Mouse (Mus musculus): Measurements from ENCODE around the gene Arhgap24.
A peak's percentile ranks its signal among the peaks of the same experiment; 100 is the strongest.

The Arhgap24 gene

GRCm38 (mm10) chr5:102751661-102752307 is 270.6 kb downstream of the Arhgap24 start:
- DNase-seq: peak; percentile 64

GRCm38 (mm10) chr5:102752308-102752663 is 271.1 kb downstream of the Arhgap24 start:
- DNase-seq: no peak

DNA sequence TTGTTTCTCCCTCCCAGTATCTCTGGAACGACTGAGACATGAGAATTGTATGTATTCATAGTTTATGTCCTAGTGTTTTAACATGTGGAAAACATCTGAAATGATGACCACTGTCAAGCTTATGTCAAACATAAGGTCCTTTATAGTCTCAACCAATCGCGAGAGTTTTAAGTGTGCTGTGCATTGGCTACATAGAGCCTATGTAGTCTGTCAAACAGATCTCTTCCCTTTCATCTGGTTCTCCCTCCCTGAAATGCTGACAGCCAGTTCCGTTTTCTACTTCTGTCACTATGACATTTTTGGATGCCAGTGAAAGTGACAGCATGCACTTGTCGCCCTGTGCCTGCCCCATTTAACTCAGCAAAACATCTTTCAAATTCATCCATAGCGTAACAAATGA is 275.8 kb downstream of the Arhgap24 start:
- no peak for DNase-seq

DNA sequence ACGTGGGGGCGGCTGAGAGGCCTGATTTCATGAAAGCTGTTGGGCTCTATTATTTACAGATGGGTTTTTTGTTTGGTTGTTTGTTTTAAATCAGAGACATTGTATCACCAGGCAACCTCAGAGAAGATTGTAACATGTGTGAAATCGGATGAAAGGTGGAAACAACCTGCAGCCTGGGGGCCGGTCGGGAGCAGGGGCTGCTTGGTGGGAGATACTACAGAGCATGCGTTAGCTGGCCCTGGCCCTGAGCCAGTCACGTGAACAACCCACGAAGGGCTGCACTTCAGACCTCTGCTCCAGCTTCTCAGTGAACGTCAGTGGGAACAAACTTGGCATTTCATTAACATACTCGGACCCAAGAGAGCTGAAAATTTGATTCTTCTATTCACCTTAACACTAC is 284.5 kb downstream of the Arhgap24 start:
- DNase-seq: peak; percentile 67

- peak; percentile 88 for DNase-seq
These were observed 285.3 kb downstream of the Arhgap24 start for GRCm38 (mm10) chr5:102766311-102767057.

DNA sequence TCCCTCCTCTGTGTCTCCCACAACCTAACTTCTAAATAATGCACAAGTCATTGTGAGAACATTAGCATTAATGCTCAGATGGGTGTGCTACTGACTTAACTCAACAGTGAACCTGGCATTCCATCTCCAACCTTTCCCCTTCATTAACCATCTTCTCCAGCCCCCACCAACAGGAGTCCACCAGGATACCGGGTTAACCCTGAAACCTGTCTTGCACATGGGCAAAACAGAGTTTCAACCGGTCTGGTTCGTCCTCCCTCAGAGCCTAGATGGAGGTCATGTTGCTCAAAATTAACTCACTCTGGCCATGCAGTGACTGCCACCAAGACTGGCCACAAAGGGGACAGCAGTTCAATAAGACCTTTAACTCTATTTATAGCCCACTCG is 285.9 kb downstream of the Arhgap24 start:
- peak; percentile 58 for DNase-seq

DNA sequence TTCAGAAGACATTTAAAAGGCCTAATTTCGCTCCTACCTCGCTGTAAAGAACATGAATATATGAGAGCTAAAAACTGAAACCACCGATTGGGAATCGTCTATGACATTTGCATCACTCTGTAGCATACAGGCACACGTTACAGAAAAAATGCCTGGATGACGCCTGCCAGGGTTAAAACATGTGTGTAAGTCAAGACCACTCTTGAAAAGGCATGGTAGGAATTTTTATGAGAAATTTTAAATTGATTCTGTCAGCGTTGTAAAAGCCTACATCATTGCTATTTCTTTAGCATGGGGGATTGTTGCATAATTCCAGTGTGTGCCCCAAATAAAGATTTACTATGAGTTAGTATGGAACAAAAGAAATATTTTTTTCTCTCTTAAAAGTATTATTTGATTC is 286.6 kb downstream of the Arhgap24 start:
- DNase-seq: no peak

GRCm38 (mm10) chr5:102768385-102769080 is 287.3 kb downstream of the Arhgap24 start:
- peak; percentile 79 for DNase-seq

DNA sequence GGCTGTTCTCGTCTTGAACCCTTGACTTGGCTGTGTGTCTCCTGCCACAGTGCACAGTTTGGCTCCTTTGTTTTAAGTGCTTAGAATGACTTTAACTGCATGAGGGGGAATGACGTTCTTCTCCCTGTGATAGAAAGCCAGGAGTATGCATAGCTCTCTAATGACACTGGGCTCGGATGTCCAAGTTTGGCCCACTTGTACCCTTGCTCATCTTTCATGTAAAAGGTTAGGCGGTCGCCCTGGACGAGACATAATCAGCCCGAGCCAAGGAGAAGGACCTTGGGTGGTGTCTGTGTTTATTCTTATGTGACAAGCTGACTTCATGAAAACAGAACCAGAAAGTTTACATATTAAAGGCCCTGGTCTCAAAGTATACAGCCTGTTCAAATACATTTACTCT is 289.4 kb downstream of the Arhgap24 start:
- DNase-seq: no peak

DNA sequence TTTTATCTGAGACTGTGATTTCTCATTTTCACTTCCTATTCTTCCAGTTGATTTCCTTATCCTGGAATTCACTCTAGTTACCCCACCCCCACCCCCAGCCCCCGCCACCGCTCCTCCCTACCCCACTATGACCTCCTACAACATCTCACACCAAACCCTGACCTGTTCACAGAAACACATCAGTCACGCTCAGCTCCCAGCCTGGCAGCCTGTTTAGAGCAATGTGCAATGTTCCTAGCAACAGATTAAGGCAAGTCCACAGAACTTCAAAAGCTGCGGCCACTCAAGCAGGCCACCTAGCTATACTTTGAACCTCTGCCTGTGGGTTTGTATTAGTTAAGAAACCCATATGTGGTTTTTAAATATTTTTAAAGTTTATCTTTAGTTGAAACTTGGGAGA is 293.3 kb downstream of the Arhgap24 start:
- DNase-seq: peak; percentile 50

DNA sequence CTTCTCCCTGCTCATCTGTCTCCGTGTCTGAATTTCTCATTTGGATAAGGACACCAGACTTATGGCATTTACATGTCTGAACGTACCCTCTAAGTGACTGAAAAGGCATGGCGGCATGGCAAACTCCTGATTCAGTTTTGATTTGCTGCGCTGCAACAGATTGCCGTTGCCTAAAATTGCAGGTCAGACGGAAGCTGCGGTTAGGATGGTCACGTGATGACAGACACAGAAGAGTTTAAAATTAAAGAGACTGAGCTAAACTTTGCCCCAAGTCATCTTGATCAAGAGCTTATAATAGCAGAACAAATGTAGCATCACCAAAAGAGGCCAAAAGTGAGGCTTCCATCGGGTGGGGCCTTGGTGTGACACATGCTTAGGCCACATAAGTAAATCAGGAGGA is 296.1 kb downstream of the Arhgap24 start:
- DNase-seq: no peak

GRCm38 (mm10) chr5:102777852-102778251 is 296.7 kb downstream of the Arhgap24 start:
- no peak for DNase-seq

DNA sequence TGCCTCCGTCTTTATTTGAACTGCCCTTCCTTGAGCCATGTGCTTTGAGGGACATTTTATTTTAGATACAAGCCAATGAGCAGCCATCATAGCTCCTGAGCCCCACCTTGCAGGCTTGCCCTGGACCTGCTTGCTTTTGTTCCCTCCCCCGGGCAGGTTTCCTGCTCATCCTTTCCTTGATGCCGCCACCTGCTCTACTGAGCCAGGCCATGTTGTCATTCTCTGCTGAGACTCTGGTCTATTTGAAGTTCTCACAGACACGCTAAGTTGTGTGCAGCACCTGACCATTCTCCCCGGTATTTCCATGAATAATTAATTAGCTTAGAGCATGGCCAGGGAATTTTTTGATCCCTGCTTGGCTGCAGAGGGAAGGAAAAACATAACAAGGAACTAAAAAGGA is 297.1 kb downstream of the Arhgap24 start:
- no peak for DNase-seq

- DNase-seq: no peak
These were observed 302.4 kb downstream of the Arhgap24 start for GRCm38 (mm10) chr5:102783585-102783984.

DNA sequence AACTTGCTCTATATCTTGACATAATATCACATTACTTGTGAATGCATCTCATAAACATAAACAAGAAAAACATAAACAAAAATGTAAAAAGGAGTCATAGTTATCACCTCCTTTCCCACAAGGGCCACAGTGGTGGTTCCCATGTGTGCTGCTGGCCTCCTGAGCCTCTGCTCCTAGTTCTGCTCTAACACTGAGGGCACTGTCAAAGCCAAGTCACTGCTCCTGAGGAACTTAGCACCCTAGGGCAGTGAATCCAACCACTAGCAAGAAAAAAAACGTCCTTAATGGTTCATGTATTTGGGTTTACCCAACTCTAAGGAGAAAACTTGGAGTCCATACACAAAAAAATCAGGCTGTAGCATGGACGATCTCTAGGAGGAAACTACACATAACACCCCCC is 304.9 kb downstream of the Arhgap24 start:
- DNase-seq: no peak

- DNase-seq: no peak
These were observed 307.2 kb downstream of the Arhgap24 start for GRCm38 (mm10) chr5:102788437-102788836.

- DNase-seq: peak; percentile 46
These were observed 310.1 kb downstream of the Arhgap24 start for GRCm38 (mm10) chr5:102791273-102791672.

DNA sequence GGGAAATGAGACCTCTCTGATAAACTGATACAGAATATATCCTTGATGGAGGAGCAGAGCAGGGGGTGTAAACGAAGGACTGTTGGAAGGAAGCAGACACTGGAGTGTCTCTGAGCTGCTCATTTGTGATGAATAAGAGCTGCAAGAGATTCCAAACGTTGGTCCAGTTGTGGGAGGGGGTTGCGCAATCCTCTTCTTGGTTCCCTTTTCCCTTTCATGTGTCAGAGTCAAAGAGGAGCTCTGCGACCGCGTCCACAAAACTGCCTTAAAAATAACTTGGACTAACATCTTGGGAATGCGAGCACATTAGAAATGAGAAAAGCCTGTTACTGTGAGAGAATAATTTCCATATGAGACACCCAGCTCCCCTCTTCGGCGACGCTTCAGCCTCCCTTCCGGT is 312.3 kb downstream of the Arhgap24 start:
- no peak for DNase-seq

DNA sequence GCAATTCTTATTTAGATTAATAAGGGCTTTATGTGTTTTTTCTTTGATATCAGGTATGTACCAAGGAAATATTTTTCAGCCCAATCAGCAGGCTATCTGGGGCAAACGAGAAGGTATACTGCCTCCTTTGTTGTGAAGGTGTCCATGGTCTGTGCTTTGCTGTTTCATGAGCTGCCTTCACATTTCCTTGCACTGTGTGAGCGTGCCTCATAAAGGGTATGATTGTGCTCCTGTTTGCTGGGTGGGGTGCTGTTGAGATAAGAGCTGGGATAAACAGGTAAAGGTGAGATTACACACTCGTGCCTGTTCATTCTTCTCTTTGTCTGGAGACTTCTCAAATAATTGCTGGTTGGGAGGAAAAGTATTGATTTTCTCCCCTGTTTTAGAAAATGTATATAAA is 320.3 kb downstream of the Arhgap24 start:
- no peak for DNase-seq

- DNase-seq: no peak
These were observed 321.6 kb downstream of the Arhgap24 start for GRCm38 (mm10) chr5:102802833-102803232.

- peak; percentile 46 for DNase-seq
These were observed 322.5 kb downstream of the Arhgap24 start for GRCm38 (mm10) chr5:102803675-102804074.

- DNase-seq: no peak
These were observed 326.3 kb downstream of the Arhgap24 start for GRCm38 (mm10) chr5:102807518-102807917.

DNA sequence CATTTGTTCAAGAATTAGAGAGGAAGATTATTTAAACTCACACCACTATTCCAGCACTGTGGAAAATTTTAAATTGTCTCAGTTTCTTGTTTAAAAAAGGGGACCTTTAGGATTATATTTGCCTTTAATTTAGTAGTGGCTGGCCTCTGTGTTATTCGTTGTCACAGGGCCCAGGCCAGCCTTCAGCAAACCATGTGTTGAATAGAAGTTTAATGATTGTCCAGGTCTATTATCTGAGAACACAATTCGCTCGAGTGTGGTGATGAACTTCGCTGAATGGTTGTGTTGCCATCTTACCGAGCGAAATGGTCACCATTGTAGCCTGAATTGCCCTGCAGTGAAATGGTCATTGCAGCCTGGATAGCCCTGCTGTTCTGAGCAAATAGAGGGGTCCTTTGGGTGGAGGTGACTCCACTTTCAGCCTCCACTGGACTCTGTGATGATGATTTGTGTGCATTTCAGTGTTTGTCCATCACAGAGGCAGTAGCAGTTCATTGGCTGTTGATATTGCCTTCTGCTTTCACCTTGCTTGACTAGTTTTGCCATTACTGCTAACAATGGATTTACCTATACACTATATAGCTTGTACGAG is 329.3 kb downstream of the Arhgap24 start:
- no peak for DNase-seq

GRCm38 (mm10) chr5:102813271-102813670 is 332.1 kb downstream of the Arhgap24 start:
- DNase-seq: no peak

Measured in kidney, postnatal 10 days (tissue).